Mouse (Mus musculus) G1E (cell line): Measurements from ENCODE around the gene Pced1a. TPM values are rescaled to one million over a fixed set of nuclear protein-coding genes. Genes with fewer than 3 reads are reported as not detected.

Experiments
- ATAC-seq: 2 replicates; pipeline ENCODE4 v1.8.0; 2016; ENCODE audit warnings: mild to moderate bottlenecking; ENCODE audit not compliant: insufficient number of reproducible peaks, poor library complexity, low FRiP score, severe bottlenecking; ENCODE audit errors: extremely low read depth
- DNase-seq: peaks from one replicate; pipeline ENCODE4 v3.0.0; 2012; ENCODE audit warnings: low spot score
- H3K27me3 ChIP-seq: 2 replicates; pipeline ENCODE4 v1.6.1; 2012; ENCODE audit warnings: mild to moderate bottlenecking, low read length, inconsistent platforms; ENCODE audit not compliant: insufficient read depth
- H3K36me3 ChIP-seq: replicated peaks from 2 replicates; pipeline ENCODE3; 2012; ENCODE audit warnings: mild to moderate bottlenecking, inconsistent platforms
- H3K4me1 ChIP-seq: 2 replicates; pipeline ENCODE4 v1.6.1; 2012; ENCODE audit warnings: low read depth, low read length, inconsistent platforms, mixed read lengths; ENCODE audit not compliant: insufficient read depth
- H3K4me3 ChIP-seq: 2 replicates; pipeline ENCODE4 v1.5.1; 2012; ENCODE audit warnings: low read depth, mild to moderate bottlenecking, inconsistent platforms, low read length, moderate library complexity, mixed read lengths
- H3K9me3 ChIP-seq: replicated peaks from 2 replicates; pipeline ENCODE4 v1.6.1; 2012; ENCODE audit warnings: inconsistent platforms
- CTCF ChIP-seq: IDR thresholded peaks from 2 replicates; pipeline ENCODE4 v1.5.1; 2012; ENCODE audit warnings: low read depth, low read length, inconsistent platforms, mixed read lengths
- GATA1 ChIP-seq: IDR thresholded peaks from 2 replicates; pipeline ENCODE4 v1.6.1; 2012; ENCODE audit warnings: borderline replicate concordance, low read length, inconsistent platforms, mixed read lengths
- GATA2 ChIP-seq: IDR thresholded peaks from 2 replicates; pipeline ENCODE4 v1.6.1; 2012; ENCODE audit warnings: low read depth, low read length, inconsistent platforms, borderline replicate concordance
- POLR2AphosphoS5 ChIP-seq: IDR thresholded peaks from 2 replicates; pipeline ENCODE4 v1.6.1; 2012; ENCODE audit warnings: low read depth, low read length, inconsistent platforms; ENCODE audit not compliant: insufficient replicate concordance
- TAL1 ChIP-seq: conservative IDR thresholded peaks from 2 replicates; pipeline ENCODE4 v1.6.1; 2012; ENCODE audit warnings: low read depth, low read length, inconsistent platforms, mixed read lengths
- polyA plus RNA-seq: library from polyadenylated mRNA; stranded (reverse); fragments of >175 nt; gene quantifications from 2 replicates; pipeline ENCODE4 v1.2.3, GENCODE M21; 2012
- total RNA-seq, 2 experiments: library from RNA; stranded (forward) in 1 of 2; stranded (reverse) in 1 of 2; fragments of 200-1000 nt in 1 of 2; fragments of >200 nt in 1 of 2; fragmentation: Nextera tagmentation in 1 of 2; gene quantifications; 2 replicates each; pipeline ENCODE4 v1.2.3; 2014 to 2017

Gene Pced1a
- total and polyA plus RNA-seq, 3 experiments, result 13.9 to 19.7 (median 16.9) TPM

DNA sequence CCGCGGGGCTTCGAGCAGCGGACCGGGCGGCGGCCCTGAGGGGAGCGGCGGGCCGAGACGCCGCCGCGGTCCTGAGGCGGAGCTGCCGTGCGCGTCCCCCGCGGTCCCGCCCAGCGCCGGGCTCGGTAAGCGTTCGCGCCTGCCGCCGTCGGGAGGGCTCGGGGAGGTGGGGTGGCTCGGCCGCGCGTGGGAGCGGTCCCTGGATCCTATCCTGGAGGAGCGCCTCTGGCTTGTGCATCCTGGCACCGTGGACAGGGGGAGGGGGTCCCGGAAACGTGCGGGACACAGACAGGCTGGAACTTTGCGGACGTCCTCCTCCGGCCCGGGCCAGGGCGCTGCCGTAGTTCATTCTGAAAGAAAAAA lies 25.9 kb upstream of the Pced1a start:
- H3K4me1 ChIP-seq, result peaks cover 49% of the 10 kb centered on the region

DNA sequence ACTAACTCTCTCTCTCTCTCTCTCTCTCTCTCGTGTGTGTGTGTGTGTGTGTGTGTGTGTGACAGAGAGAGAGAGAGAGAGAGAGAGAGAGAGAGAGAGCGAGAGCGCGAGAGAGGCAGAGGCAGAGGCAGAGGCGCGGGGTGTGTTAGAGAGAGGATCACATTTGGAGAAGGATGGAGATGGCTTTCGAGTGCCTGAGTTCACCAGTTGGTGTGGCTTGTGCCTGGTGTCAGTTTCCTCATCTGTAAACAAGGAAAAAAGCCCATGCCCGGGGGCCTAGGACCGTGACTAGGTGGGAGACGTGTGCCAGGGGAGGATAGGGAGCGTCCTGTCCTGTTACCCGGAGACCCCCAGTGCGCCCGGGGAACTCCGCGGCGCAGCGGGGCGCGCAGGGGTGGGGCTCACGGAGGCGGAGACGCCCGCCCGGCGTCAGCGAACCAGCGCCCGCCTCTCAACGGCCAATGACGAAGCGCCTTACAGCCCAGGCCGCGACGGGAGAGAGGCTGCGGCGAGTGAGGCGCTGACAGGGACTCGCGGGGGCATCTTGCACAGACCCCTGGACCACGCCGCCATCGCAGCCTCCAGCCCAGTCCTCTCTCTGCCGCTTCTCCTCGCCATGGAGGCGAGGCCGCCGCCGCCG lies 25.4 kb upstream of the Pced1a start, which contains the start of gene Ptpra:
Gene Ptpra (plus strand): TSS at position 485 of the 640 bp plus-strand sequence.
- Histone ChIP-seq H3K4me3 (peak within 1 kb of the TSS; percentile 91), H3K36me3 (peaks cover 15% of the 10 kb centered on the region), H3K4me1 (peaks cover 45% of the 10 kb centered on the region), H3K27me3 (no peaks in the 10 kb centered on the region), H3K9me3 (no peaks in the 10 kb centered on the region)
- TF ChIP-seq GATA1 (no peak), POLR2AphosphoS5 (no peak), CTCF (no peak), GATA2 (no peak), TAL1 (no peak)
- DNase-seq (peak; percentile 91), ATAC-seq (peak; percentile 76)

More for the DNA sequence above, 25.9 kb upstream of the Pced1a start:
- no peaks in the 10 kb centered on the region for H3K27me3 ChIP-seq
- H3K4me3 ChIP-seq, result peak overlapping the region; percentile 91
- TF ChIP-seq POLR2AphosphoS5 (no peak), GATA2 (no peak), GATA1 (no peak), CTCF (no peak), TAL1 (no peak)
- ATAC-seq, result no peak
- H3K9me3 ChIP-seq, result no peaks in the 10 kb centered on the region
- peak; percentile 70 for DNase-seq
- peaks cover 14% of the 10 kb centered on the region for H3K36me3 ChIP-seq

DNA sequence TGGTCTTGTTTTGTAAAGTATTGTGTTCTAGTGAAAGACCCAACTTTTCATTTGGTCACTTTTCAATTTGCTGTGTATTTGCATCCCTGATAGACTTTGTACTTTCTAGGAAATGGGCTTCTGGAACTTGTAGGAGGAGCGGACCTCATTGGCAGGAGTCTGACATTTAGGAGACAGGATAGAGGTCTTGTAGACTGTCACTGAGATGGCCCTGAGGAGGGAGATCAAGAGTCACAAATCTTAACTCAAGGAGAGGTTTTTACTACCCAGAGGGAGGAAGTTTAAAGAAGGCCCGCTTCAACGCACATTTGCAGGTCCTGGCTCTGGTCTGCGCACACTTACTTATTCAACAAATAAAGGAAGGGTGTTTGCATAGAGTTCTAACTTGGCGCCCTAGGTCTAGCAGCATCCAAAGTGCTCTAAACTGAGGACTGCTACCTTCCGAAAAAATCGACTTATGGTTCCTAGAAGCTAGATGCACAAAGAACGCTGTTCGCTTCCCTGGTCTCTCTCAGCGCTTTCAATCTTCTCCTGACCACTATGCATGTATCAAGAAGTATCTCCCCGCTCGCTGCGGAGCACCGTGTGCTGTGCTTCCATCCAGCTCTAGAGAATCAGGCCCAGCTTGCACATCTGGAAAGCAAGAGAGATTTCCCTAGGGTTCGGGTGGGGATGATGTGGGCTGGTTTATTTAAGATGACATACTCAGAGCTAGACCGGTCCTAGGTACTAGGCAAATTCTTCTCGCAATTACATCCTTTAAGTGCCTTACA lies 24.7 kb upstream of the Pced1a start:
- H3K4me3 ChIP-seq, result peak overlapping the region; percentile 91; the same call in 1 of the 2 replicates
- H3K27me3 ChIP-seq, result no peaks in the 10 kb centered on the region
- H3K9me3 ChIP-seq, result no peaks in the 10 kb centered on the region
- peaks cover 20% of the 10 kb centered on the region for H3K36me3 ChIP-seq
- DNase-seq (no peak), ATAC-seq (no peak)
- peaks cover 38% of the 10 kb centered on the region for H3K4me1 ChIP-seq
- TF ChIP-seq CTCF (no peak), POLR2AphosphoS5 (no peak), TAL1 (no peak), GATA2 (no peak), GATA1 (no peak)

- TF ChIP-seq TAL1 (no peak), POLR2AphosphoS5 (no peak), CTCF (no peak), GATA2 (no peak), GATA1 (no peak)
- H3K36me3 ChIP-seq, result peaks cover 27% of the 10 kb centered on the region
- H3K4me1 ChIP-seq, result peaks cover 34% of the 10 kb centered on the region
- H3K27me3 ChIP-seq, result no peaks in the 10 kb centered on the region
- DNase-seq (no peak), ATAC-seq (no peak)
- H3K9me3 ChIP-seq, result no peaks in the 10 kb centered on the region
- no peak overlapping the region for H3K4me3 ChIP-seq
Measured at GRCm38 (mm10) chr2:130448449-130448848, 23.9 kb upstream of the Pced1a start.

GRCm38 (mm10) chr2:130442162-130442561 lies 17.7 kb upstream of the Pced1a start:
- H3K27me3 ChIP-seq, result no peaks in the 10 kb centered on the region
- DNase-seq (no peak), ATAC-seq (no peak)
- no peak overlapping the region for H3K4me3 ChIP-seq
- no peaks in the 10 kb centered on the region for H3K9me3 ChIP-seq
- H3K4me1 ChIP-seq, result no peaks in the 10 kb centered on the region
- peaks cover 88% of the 10 kb centered on the region for H3K36me3 ChIP-seq
- TF ChIP-seq GATA1, result no peak
- no peak for TF ChIP-seq CTCF
- TF ChIP-seq GATA2, result no peak
- TF ChIP-seq TAL1, result no peak
- no peak for TF ChIP-seq POLR2AphosphoS5

DNA sequence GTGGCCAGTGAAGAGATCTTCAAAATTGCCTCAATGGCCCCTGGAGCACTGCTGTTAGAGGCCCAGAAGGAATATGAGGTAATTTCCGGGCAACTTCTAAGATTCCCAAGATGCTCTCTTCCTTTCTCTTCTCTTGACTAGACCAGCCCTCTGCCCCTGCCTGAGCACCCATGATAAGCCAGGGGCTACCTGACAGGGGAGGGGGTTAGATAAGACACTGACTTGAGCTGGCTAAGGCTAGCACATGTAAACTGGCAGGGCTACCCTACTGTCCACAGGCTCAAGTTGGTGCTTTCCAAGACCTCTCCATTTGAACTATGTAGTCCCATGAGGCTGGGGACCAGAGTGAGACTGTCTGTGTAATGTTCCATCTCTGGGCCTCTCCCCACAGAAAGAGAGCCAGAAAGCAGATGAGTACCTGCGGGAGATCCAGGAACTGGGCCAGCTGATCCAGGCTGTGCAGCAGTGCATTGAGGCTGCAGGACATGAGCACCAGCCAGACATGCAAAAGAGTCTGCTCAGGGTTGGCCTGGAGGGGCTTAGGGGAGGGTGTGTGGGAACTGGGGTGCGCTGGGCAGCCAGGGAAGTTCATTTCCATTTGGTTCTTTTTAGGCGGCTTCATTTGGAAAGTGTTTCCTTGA lies 15.5 kb upstream of the Pced1a start:
- ATAC-seq (no peak), DNase-seq (no peak)

More for the DNA sequence above, 15.5 kb upstream of the Pced1a start:
- no peaks in the 10 kb centered on the region for H3K27me3 ChIP-seq
- H3K36me3 ChIP-seq, result peaks cover 87% of the 10 kb centered on the region
- TF ChIP-seq POLR2AphosphoS5, result no peak
- TF ChIP-seq CTCF, result no peak
- no peak for TF ChIP-seq TAL1
- TF ChIP-seq GATA1, result no peak
- no peak for TF ChIP-seq GATA2
- H3K4me3 ChIP-seq, result no peak overlapping the region
- H3K4me1 ChIP-seq, result no peaks in the 10 kb centered on the region
- no peaks in the 10 kb centered on the region for H3K9me3 ChIP-seq
